Mouse (Mus musculus) retina, postnatal 7 days (tissue): ENCODE measurements at regions not wholly inside any gene's neighbourhood (a gene's known extent, or its start where the extent isn't known, plus 50 kb on each side); places are given as distances from the start of the nearest gene placed in this dataset.

Experiments used
- DNase-seq: peaks from one replicate; pipeline ENCODE4 v3.0.0-alpha.2; 2012; ENCODE audit warnings: low read depth, low spot score

DNA sequence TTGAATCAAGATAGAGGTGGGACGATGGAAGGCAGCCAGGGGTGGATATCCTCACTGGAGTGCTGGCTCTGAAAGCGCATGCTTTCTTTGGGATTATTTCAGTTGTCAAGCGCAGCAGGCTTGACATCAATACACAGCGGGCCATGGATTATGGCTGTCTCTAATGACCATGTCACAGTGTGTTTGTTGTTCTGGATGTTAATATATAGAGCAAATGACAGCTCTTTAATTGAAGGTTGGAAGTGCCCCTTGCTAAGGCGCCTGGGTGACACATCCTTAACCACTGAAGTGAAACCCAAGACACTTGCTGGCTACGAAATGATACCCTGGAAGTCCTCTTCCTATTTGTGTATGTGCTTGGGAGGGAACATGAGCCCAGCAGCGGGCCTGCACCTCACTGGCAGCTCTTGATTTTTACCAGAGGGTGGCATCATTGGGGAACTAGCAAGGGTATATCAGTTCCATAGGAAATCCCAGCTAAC lies 200.5 kb upstream of the Rasgrp1 start:
- no peak for DNase-seq

DNA sequence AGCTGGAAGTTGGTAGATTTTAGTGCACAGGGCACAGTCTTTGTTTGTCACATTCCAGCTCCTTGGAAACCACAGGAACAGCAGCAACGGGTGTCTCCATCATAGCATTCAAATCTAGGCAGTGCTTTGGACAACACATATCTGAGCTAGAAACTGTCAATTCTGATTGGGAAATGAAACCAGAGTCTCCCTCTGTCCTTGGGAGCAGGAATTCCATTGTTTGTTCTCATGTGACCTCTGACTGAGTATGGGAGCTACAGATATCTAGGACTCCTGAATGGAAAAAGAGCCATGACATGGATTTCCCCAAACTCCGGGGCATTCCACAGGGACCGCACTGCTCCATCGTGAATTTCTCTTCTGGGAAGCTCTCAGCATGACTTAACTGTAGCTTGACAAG lies 205.5 kb upstream of the Rasgrp1 start:
- DNase-seq, result no peak

DNA sequence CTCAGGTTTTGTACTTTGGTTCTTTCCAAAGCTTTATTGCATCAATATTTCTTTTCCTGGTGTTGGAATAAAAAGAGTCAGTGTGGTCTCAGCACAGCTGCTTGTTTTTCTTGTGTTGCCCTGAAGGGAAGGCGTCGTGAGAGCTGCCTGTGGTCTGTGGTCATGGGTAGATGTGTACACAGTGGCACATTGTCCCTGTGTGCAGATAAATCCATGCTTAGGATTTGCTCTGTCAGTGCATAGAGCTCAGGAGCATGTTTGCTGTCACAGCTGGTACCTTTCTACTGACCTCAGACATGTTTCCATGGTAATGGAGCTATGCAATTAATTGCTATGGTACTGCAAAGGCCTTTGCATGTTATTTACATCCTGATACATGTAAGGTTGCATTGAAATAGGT lies 213.5 kb upstream of the Rasgrp1 start:
- no peak for DNase-seq

GRCm38 (mm10) chr2:117570987-117571386 lies 228.2 kb upstream of the Rasgrp1 start:
- no peak for DNase-seq

GRCm38 (mm10) chr2:117587381-117587780 lies 244.6 kb upstream of the Rasgrp1 start:
- no peak for DNase-seq

DNA sequence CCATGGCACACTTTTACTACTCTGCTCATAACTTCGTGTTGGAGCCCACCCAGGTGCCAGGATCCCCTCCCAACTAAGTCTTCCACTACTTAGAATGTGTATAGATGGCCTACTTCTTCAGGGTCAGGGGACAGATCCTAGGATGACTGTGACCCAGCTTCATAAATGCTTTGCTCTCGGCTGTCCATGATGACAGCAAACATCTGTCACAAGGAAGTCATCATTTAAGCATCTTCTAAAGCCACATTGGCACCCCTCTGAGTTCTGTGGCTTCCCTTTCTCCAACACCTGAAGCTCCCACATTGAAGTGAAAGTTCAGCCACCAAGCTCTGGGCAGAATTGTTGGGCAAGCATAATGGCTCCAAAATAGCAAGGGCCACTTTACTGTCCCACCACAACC lies 252.2 kb upstream of the Rasgrp1 start:
- DNase-seq, result no peak

DNA sequence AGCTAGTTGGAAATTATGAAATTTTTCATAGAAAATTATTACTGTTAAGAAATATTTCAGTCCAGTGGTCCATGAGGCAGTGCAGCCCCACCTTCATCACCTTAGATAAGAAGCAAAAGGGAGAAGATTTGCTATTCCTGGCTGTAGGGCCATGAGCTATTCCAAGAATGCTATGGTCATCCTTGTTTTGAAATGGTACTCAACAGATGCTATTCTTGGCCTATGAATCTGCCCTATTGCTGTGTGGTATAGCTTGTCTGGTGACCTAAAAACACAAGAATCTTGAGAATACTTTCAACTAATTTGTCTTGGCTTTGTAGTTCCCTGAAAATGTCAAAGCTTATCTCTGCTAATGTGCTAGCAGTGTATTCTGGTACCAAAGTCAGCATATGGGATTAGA lies 254.8 kb upstream of the Rasgrp1 start:
- DNase-seq, result no peak

- DNase-seq, result no peak
Measured at GRCm38 (mm10) chr2:117614772-117615171, 272.0 kb upstream of the Rasgrp1 start.

DNA sequence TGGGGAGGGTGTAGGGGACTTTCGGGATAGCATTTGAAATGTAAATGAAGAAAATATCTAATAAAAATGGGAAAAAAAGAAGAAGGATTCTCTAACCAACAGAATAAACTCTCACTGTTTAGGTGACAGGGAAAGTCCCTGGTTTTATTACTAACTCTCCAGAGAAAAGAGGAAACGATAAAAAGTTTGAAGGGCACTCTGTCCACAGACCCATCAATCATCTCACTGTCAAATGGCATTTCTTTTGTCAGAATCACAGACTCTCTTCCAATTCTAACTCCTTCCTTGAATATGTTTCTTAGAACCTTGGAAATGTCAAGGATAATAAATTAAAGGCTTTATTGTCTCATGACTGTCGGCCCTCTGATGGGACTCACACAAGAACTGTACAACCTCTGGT lies 275.3 kb upstream of the Rasgrp1 start:
- no peak for DNase-seq

DNA sequence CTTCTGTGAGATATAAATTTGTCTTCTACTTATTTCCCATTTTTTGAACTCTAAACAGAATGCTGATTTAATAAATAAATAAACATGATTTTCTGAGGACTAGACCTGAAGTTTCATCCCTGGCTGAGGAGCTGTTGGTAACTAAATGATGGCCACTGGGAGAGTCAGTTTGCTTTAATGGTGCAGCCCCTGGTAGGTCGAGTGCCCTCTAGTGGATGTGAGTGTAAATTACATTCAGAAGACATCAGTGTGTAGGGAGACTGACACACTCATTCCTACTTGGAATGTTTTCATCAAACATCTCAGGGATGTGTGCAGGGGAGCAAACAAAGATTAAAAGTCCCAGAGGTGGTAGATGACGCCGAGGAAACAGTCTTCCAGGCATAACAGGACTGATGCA lies 281.2 kb upstream of the Rasgrp1 start:
- DNase-seq, result no peak

DNA sequence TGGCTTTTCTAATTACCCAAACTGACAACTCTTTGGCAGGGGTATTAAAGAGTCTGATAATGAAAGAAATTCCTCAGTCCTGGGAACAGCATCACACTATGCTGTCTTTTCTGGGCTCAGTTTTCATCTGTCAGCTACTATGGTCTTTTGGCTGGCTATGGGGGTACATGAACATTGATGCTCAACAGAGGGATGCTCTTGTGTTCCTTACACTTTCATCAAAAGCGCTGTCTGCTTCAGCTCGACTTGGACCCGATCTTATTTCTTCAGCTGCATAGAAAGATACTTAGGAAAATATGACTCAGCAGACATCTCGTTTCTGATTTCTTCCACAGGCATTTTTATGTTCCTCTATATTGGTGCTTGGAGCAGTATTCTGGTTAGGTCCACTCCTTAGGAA lies 292.1 kb upstream of the Rasgrp1 start:
- no peak for DNase-seq

- no peak for DNase-seq
Measured at GRCm38 (mm10) chr2:117637397-117637796, 294.6 kb upstream of the Rasgrp1 start.

- no peak for DNase-seq
Measured at GRCm38 (mm10) chr2:117652101-117652500, 309.3 kb upstream of the Rasgrp1 start.

GRCm38 (mm10) chr2:117652647-117653046 lies 309.8 kb upstream of the Rasgrp1 start:
- DNase-seq, result no peak

DNA sequence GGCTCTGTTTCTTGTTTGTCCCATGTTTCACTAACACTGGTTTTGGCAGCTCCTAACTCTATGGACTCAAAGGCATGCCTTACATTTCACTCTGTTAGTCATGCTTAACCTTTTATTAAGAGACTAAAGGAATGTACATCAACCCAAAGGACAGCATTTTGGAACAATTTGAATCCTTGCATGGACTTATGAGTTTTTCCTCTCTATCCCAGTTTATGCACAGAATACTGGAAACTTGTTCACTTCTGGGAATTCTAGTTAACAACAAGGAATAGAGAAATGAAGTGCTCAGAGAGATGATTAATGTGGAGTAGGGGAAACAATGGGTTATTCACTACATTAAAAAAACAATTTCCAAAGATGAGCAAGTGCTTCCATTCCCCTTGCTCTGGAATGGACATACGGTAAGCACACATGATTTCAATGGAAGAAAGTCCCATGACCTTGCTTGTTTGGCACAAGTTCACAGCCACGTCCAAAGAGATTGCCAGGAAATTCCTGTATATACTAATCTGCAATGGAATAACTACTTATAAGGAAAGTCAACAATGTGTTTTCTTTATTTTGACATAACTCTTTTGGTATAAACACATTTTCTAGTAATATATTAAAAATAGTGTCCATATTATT lies 313.9 kb upstream of the Rasgrp1 start:
- DNase-seq, result no peak

DNA sequence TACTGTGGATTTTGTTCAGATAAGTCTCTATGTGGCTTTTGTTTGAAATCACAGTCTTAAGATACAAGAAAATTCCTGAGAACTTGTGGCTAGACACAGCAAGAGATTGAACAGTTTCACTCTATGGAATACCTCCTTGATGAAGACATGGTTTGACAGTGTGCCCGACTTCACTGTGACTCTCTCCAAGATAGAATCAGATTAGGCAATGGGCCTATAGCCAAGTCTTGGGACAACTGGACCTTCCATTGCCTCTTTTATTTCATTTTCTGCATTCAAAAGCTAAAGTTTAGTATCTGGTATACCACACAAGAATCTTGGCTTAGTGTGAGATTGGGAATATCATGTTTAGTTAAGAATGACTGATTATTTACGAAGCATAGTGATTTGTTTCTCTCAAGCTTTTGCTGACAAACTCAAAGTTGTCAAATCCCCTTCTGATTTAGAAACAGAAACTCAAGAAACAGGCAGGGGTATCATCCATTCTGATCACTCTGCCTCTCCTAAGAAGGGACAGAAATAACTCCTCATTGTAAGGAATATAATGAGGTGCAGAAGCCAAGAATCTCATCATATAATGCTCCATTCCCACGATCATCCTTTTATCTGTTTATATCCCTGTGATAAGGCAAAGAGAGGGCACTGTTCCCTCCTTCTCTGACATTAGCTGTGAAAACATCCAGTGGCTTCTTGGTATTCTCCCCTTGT lies 317.6 kb upstream of the Rasgrp1 start:
- DNase-seq, result no peak

GRCm38 (mm10) chr2:117662653-117663052 lies 319.9 kb upstream of the Rasgrp1 start:
- no peak for DNase-seq

- DNase-seq, result no peak
Measured at GRCm38 (mm10) chr2:117666528-117666927, 323.7 kb upstream of the Rasgrp1 start.

GRCm38 (mm10) chr2:117668137-117668536 lies 325.3 kb upstream of the Rasgrp1 start:
- no peak for DNase-seq

- no peak for DNase-seq
Measured at GRCm38 (mm10) chr2:117674877-117675276, 332.1 kb upstream of the Rasgrp1 start.

DNA sequence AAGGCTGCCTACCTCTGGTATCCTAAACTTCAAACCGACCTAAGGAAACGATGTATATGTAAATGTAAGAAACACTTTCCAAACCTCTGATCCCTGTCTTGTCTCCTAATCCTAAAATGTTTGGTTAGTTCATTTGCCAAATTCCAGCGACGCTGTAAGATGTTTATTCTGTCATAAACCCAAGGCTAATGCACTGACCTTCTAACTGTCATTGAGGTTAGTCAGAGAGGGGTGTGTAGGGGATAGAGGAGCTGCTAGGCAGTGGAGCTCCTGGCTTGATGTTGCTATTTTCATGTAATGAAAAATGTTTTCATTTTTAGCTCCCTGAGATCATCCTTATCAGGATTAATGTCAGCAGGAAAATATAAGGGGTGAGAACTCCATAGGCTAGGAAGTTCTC lies 335.8 kb upstream of the Rasgrp1 start:
- no peak for DNase-seq

GRCm38 (mm10) chr2:117685836-117686453 lies 343.1 kb upstream of the Rasgrp1 start:
- no peak for DNase-seq

DNA sequence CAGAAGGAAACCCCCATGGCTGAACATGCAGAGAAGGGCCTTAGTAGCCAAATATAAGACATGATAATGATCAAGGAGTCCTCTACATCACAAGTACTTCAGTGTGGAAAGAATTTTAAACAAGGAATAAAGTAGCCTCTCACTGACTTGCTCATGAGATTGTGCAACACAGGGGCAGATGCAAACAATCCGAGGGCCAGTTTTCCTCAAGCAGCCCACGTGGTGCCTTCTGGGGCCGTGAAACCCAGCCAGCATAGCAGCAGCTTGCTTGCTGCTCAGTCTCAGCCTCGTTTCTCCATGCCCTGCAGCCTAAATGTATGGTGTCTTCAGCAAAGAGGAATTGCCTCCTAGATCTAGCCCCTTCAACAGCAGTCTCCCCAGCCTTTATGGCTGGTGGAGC lies 350.7 kb upstream of the Rasgrp1 start:
- no peak for DNase-seq
